Mouse (Mus musculus): ENCODE results near the gene Wdr83.

The Wdr83 gene

DNA sequence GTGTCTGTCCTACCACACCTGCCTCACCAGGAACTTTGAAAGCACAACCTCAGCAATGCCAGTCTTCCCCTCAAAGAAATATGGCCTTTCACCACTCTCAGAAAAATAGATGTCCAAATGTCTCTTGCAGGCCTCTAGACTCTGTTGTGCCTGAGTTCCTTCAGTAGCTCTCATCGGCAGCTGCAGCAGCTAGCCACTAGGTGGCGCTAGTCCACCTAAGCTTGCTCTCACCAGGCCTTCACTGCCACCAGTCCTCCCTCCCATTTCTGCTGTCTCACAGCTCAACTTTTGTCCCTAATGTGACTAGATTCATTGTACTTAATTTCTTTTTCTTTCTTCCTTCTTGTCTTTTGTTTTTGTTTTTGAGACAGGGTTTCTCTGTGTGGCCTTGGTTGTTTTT, 4.1 kb downstream of the Wdr83 start:
- no peak for DNase-seq (ENCODE audit: low read depth, low spot score)

DNA sequence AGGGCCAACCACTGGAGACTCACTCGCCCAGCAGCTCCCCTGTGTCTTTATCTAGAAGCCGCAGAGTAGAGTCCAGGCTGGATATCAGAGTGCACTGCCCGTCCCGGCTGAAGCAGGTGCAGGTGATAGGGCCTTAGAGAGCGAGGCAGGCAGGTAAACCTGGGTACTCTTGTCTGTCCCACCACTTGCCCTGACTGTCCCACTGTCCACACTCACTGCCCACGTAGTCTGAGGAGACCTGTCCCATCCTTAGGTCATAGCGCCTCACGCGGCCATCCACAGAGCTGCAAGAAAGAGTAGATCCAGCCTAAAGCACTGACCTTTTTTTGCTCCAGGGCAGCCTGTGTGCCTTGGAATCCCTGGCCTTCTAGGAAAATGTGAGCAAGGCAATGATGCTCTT, 5.1 kb downstream of the Wdr83 start:
- no peak for DNase-seq (ENCODE audit: low read depth, low spot score)

DNA sequence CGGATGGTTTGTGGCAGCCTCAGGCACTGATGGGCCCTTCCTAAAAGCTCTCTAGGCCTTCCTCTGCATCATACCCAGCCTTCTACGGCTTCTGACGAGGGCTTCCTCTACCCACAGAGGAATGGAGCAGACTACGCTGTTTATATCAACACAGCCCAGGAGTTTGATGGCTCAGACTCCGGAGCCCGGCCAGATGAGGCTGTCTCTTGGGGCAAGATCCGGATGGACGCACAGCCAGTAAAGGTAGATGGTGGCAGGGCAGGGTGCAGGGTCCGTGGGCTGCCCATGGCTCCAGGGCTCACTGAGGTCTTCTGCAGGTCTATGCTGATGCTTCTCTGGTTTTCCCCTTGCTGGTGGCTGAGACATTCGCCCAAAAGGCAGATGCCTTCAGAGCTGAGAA, 6.5 kb downstream of the Wdr83 start:
- no peak for DNase-seq (ENCODE audit: low read depth, low spot score)

DNA sequence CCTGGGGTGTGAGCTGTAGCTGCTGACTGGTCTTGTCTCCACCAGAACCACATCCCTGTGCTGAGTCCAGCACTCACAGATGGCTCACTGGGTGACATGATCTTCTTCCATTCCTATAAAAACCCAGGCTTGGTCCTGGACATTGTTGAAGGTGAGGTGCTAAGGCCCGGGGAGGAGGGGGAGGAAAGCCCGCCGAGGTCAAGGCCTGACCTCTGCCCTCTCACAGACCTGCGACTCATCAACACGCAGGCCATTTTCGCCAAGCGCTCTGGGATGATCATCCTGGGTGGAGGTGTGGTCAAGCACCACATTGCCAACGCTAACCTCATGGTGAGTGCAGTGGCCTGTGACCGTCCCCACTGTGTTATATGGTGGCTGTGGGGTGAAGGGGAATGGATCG, 6.9 kb downstream of the Wdr83 start:
- no peak for DNase-seq (ENCODE audit: low read depth, low spot score)

DNA sequence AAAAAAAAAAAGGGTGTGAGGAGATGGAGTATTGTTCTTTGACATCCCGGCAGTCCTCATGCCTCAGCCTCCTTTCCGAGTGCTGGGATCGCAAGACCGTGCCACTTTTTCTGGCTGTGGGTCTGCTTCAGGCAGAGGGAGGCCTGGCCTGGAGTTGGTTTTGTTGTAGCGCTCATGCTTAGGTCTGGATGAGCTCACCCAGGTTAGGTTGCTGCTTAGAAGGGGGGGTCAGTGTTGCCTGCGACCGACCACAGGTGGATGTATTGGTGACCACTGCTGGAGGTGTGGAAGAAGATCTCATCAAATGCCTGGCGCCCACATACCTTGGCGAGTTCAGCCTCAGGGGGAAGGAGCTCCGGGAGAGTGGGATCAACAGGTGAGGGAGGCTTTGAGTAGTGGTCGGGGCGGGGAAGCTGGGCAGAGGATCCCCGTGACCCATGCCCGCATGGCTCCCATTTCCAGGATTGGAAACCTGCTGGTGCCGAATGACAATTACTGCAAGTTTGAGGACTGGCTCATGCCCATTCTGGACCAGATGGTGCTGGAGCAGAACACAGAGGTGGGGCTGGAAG, 8.0 kb downstream of the Wdr83 start:
- no peak for DNase-seq (ENCODE audit: low read depth, low spot score)

DNA sequence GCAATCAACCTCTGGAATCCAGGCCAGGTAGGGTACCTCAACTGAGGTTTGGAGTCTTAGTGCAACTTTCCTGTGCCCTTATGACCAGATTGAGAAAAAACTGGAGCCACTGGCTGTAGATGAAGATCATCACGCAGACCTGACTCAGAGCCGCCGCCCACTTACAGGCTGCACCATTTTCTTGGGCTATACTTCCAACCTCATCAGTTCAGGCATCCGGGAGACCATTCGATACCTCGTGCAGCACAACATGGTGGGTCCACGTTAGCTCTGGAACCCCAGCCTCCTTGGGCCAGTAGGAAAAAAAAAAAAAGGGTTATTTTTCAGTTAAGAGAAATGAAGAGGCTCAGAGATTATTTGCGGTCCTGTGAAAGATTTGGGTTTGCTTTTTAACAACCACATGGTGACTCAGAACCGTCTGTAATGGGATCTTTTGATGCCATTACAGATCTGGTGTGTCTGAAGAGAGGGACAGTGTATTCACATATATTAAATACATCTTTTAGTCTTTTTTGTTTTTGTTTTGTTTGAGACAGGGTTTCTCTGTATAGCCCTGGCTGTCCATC, 8.7 kb downstream of the Wdr83 start:
- no peak for DNase-seq (ENCODE audit: low read depth, low spot score)

DNA sequence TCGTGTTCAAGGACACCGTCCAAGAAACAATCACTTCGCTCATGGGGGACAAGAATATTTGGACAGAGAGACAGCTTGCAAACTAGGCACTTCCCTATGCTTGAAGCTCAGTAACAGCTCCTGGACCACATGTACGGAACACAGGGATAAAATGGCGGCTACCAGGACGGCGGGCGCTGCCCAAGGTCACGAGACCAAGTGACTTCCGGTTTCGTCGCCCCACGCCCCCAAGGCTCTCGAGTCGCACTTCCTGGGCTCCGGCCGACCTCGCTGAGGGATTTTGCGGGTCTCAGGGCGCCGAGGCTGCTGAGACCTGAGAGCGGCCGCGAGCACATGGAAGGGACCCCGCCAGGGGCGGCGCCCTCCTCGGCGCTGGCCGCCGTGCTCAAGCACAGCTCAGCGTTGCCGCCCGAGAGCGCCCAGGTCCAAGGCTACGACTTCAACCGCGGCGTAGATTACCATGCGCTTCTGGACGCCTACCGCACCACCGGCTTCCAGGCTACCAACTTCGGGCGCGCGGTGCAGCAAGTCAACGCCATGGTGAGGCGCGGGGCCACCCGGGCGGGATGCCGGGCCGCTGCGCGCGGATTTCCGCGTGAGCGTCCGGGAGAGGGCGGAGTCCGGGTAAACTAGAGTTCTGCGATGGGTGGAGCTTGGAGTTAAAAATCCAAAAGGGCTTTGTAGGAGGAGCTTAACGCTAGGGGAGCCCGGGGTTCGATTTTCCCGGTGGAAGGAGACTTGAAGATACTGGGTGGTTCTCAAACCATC, 9.4 kb downstream of the Wdr83 start, which contains the start of gene Dhps:
Dhps (plus strand) TSS at position 244 of the 768 bp plus-strand sequence.
- DNase-seq (ENCODE audit: low read depth, low spot score) = peak; percentile 85

DNA sequence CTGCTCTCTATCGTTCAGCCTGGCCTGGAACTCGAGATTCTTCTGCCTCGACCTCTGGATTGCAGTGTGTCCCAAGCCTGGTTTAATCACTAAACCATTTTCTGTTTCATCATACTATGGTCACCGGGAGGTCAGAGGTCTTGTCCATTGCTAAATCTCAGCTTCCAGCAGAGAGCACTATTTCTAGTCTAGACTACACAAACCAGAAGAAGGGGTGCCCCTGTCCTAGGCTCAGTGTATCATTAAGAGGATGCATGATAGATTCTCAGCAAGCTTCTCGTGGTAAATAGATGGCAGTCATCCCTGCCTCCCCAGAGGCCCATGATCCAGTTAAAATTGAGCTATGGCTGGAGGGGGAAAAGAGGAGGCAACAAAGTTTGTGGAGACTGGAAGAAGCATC, 10.1 kb downstream of the Wdr83 start:
- no peak for DNase-seq (ENCODE audit: low read depth, low spot score)

DNA sequence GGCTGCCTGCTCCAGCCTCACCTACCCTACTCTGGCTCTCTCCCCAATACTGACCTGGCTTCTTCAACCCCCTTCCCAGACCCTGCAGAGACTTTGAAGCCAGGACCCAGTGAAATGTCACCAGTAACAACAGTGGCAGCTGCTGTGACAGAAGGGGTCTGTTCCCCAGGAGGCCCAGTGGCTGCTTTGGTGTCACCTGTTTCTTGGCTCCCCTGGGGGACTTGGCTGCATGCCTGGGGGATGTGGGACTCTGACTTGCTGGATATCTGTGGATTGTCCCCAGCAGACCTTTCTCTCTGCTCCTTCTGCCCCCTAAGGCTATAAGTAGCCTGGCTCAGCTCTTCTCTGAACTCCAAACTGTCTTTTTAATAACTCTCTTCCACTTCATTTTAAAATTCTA, 13.1 kb downstream of the Wdr83 start, which contains the start of gene Gm5741:
Gm5741 (minus strand) TSS at position 1 of the 400 bp plus-strand sequence.
- DNase-seq (ENCODE audit: low read depth, low spot score) = no peak

DNA sequence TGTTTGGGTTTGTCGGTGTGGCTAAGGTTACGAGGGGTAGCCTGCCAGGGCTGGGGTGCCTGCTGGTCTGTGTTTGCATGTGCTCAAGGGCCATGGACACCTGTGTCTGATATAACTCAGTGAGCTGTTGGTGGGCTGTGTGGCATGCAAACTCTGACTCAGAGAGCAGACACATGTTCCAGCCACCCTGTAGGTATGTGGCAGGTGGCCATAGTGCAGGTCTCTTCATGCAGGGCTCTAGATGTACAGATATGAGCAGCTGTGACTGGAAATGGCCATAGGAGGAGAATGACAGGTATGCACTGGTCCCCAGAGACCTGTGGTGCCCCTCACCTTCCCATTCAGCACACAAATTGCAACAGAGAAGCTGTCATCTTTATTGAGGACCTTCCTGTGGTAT, 14.0 kb downstream of the Wdr83 start:
- DNase-seq (ENCODE audit: low read depth, low spot score) = no peak

DNA sequence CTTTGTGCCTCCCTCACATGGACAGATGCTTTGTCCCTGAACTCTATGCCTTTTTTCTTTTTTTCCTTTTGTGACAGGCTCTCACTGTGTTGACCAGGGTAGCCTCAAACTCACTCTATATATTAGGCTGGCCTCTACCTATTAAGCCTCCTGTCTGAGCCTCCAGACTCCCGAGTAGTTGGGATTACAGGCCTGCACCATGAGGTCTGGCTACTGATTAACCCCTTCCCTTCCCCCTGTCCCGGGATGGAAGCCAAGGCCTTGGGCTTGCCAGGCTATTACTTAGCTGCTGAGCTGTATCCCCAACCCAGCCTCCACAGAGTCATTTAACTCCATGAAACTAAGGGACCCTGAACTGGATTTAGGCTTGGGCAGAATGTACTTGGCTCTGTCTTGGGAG, 15.9 kb downstream of the Wdr83 start:
- no peak for DNase-seq (ENCODE audit: low read depth, low spot score)

DNA sequence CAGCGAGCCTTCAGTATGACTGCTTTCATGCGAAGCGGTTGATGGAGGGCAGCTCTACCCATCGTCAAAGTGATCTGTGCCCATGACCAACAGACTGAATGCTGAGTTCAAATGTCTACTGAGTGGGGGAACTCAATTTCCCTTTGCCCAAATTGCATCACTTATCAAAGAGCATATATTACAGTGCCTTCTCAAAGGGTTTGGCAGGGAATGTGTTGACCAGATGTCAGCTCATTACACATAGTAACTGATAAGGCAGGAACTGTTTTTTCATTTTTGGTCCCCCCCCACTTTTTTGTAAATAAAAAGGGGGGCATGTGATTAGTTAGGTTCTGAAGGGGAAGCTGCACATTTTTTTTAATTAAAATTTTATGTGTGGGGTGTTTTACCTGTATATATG, 18.5 kb downstream of the Wdr83 start:
- DNase-seq (ENCODE audit: low read depth, low spot score) = no peak

DNA sequence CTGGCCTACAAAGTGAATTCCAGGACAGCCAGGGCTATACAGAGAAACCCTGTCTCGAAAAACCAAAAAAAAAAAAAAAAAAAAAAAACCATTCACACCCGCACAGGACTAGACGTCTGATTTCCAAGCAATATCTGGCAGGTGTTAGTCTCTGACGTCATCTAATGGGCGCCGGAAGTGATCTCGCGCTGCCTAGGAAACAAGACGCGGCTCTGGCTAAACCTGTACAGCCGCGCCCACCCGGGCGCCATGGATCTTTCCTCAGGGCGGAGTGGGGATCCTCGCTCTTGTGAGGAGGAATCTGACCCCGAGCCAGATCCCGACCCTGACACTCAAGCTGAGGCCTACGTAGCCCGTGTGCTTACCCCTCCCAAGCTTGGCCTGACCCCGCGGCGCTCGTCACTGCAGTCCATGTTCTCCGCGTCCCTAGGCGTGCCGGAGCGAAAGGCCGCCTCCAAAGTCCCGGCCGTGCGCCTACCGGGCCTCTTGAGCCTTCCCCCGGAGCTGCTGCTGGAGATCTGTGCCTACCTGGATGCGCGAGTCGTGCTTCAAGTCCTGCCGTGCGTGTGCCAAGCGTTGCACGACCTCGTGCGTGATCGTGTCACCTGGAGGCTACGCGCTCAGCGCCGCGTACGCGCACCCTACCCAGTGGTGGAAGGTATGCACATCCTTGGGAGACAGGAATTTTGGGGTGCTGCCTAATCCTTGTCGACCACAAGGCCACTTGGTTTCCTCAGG, 21.1 kb downstream of the Wdr83 start, which contains the start of gene Fbxw9:
Fbxw9 (plus strand) TSS at position 177 of the 738 bp plus-strand sequence.
- DNase-seq (ENCODE audit: low read depth, low spot score) = peak; percentile 92

DNA sequence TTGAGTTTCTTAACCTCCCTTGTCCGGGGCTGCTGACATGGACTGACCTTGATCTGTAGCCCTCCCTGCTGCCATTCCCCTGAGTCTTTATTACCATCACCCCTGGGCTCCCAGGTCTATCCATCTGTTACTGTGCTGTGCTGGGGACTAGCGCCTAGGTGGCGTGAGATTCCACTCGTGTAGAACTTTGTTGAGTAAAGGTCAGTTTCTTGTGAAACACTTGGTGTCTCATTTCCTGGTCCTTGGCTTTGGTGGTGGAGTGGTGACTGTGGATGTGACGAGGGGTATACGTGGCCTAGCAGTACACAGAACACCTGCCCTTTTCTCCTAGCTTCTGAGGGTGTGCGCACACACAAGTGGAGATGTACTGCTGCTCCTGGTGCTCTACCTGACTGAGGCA, 23.7 kb downstream of the Wdr83 start:
- no peak for DNase-seq (ENCODE audit: low read depth, low spot score)

DNA sequence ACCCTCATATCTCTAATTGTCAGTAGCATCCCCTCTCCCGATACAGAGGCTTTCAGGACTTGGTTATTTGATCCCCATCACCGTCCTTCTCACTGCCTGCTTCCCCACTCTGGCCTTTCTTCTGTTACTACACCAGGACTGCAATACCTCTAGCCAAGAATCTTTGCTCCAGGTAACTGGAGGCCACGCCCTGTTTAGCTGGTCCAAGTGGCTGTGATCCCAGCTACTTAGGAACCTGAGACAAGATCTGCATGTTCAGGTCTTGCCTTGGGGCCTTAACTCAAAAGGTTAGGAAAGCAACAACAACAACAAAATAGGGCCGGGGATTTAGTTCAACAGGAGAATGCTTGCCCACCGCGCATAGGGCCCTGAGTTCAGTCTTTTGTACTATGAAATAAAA, 37.5 kb downstream of the Wdr83 start:
- no peak for DNase-seq (ENCODE audit: low read depth, low spot score)

DNA sequence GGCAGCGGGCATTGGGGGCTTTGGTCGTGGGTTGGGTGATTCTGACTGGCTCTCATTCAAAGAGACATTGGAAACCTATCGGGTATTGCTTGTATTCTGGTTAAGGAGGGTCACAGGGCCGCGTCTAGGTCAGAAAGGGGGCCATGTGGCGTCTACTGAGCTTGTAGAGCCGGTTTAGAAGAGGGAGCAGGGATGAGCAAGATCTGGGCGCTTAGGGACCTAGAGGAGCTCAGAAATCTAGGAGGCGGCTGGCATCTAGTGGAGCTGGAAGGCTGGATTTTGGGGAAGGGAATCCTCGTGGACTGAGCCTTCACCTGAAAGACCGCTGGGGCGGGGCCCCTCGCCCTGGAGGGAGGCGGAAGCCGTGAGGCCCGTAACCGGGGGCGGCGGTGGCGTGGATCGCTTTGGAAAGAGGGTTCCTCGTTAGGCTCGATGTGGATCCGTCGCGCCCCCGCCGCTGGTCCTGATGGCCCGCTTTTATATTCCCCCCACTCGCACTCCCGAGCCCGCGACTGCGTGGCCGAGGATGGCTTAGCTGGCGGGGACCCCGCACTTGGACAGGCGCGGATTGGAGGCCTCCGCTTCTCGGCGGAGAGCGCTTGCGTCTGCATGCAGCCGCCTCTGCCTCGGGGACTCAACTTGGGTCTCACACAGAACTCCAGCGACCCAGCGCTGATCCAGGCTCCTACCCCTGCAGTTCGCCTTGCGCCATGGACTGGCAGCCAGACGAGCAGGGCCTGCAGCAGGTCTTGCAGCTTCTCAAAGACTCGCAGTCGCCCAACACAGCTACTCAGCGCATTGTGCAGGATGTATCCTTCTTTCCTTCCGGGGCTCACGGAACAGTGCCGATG, 43.2 kb downstream of the Wdr83 start:
- no peak for DNase-seq (ENCODE audit: low read depth, low spot score)

DNA sequence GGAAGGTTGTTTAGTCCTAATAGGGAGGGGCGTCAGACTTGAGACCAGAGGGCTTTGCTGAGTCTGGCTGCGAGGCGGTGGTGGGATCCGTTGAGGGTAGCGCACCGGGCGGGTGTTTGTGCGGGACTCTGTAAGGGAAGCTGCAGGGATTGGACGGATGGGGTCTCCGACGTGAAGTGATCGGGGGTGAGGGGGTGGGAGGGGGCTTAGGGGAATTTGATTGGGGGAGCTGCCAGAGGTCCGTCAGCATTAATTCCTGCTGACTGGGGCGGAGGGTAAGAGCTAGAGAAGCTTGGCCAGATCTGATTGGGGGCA, 43.8 kb downstream of the Wdr83 start:
- DNase-seq (ENCODE audit: low read depth, low spot score) = no peak

DNA sequence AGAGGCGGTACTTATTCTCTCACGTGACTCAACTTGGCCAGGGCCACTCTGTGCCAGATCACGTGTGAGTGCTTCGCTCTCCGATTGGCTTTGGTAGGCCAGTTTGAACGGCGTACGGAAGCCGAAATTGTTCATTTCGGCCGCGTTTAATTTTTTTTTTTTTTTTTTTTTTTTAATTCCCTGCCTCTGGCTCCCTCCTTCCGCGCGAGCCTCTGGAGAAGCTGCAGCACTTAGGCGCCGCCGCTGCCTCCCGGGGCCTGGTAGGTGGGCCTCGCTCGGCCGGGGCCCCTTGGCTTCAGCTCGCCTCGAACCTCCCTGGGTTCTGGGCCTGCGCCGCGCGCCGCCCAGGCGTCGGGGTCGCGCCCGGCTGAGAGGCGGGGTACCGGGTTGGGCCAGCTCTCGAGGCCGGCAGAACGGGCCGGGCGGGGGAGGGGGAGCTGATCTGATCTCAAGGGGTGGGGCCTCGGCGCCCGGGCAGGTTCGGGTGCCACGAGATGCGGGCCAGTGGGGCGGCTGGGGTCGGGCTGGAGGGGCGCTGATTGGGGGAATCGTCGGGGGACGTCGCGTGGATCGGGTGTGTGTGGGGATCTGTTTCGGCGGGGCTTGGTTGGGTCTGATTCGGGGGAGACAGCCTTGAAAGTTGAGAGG, 44.3 kb downstream of the Wdr83 start, which contains the start of gene Tnpo2:
Tnpo2 (plus strand) TSS at position 198 of the 648 bp plus-strand sequence.
- peak; percentile 91 for DNase-seq (ENCODE audit: low read depth, low spot score)

DNA sequence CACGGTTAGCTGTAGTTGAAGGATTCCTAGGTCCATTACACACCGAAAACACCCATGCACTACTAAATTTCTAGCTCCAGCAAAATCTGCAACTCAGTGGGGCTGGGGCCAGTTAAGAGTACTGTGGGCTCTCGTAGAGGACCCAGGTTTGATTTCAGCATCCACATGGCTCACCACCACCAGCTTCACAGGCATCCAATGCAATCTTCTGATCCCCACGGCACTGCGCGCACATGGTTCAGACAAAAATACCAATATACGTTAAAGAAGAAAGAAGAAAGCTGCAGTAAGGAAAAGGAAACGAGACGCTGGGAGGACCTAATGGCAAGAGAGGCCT, 44.8 kb downstream of the Wdr83 start:
- no peak for DNase-seq (ENCODE audit: low read depth, low spot score)

DNA sequence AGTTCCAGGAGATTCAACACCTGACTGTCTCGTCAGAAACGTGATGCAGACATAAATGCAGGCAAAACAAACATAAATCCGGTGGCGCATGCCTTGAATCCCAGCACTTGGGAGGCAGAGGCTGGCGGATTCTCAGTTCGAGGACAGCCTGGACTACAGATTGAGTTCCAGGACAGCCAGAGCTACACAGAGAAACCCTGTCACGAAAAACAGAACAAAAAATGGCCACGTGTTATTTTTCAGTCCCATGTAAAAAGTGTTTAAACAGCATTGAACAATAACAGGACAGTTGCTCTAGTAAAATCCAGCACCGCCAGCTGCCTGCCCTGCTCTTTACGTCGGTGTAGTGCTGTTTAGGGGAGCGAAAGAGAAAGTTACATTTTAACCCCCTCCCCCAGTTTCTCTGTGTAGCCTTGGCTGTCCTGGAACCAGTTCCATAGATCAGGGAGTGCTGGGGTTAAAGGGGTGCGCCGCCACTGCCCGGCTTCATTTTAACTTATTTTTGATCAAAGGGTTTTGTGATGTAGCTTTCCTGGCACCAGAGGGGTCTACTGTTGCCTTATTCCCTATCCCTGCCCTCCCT, 45.3 kb downstream of the Wdr83 start:
- DNase-seq (ENCODE audit: low read depth, low spot score) = no peak

Measured in WW6 (cell line).